Mouse (Mus musculus): ENCODE results near the gene Sema3c. TPM values are rescaled to one million over a fixed set of nuclear protein-coding genes. Genes with fewer than 3 reads are reported as not detected.
"Not testable (repeated sequence)": the region's sequence is repeated elsewhere in the genome, so short reads cannot be mapped to it uniquely, and the experiment has no call there.

The Sema3c gene
- 7.3 and 12.2 TPM in 2 replicates for total RNA-seq (2021)
- long read RNA-seq, full-length matches to known transcripts, result 5 of 7 reads
- long read RNA-seq, partial matches to known transcripts, result 2 of 7 reads
- long read RNA-seq, other reads (novel, unspliced or antisense), result 0 of 7 reads

DNA sequence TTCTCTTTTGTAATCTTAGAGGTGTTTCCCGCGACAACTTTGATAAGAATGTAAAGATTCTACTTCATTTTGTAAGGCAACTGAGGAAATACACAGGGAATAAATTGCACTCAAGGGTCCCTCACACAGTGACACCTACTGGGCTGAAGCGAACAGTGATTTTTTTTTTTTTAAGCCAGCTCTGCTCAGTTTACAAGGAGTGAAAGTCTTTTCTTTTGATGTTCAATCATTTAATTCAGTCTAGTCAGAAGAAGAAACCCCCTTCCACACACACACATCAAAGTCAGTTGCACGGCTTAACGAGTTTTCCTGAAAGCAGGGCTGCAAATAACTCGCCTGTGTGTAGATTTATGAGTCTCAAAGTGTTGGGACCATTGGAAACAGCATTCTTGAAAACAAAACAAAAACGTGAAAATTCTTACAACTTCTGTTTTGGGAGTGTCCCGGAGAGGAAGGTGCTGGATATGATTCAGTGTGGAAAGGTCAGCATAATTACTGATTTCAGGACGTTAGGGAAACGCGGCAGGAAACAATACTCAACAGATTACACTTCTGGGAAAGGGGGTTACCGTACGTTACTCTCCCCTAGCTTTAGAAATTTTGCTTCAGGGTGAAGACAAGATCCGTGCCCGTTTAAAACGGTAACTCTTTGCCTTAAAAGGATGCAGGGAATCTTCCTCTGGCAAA, at the start of gene Sema3c:
TSS of gene Sema3c (plus strand) at position 588 of the 687 bp plus-strand sequence.
- DNase-seq, result no peak

DNA sequence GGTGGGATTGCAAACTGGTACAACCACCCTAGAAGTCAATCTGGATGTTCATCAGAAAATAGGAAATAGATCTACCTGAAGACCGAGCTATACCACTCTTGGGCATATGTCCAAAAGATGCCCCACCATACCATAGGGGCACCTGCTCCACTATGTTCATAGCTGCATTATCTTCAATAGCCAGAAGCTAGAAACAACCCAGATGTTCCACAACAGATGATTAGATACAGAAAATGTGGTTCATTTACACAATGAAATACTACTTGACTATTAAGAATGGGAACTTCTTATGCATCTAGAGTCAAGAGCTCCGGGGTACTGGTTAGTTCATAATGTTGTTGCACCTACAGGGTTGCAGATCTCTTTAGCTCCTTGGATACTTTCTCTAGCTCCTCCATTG, 42.9 kb upstream of the Sema3c start:
- not testable (repeated sequence) for DNase-seq

DNA sequence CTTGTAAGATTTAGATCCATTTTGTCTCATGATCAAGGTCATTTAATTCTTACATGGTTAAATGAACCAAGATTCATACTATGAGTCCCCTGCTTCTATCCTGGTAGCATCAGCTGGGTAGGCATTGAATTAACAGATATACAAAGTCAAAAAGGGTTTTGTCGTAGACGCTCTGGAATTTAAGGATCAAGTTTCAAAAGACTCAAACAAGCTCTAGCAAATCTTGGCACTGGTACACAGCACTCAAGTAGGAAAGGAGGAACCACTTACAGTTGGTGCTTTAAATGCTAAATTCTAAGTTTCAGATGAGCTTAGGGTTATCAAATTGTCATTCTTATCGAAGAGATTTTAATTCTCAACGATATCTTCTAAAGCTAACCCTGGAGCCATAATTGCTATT, 30.9 kb upstream of the Sema3c start:
- no peak for DNase-seq

DNA sequence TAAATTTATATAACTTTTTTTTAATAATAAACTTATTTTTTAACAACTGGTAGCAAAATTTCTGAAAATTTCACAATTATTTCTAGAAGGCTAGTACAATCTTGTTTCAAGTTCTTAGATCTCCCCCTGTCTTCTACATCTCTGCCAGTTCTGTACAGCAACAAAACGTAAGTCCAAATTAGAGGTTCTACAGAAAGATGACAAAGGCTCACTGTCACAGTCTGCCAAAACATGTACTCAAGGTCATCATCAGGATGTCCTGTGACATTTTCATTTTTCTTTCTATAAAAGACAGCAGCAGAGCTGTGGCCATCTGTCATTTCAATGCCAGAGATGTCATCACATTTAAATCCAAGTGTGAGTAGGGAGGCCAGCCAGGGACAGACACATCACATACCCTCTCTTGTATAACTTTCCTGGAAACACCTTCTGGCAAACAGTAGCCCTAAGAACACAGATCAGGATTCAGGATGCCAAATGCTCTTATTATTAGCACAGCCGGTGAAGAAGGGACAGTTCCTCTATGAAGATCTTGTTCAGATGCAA, 29.1 kb upstream of the Sema3c start:
- DNase-seq, result no peak

DNA sequence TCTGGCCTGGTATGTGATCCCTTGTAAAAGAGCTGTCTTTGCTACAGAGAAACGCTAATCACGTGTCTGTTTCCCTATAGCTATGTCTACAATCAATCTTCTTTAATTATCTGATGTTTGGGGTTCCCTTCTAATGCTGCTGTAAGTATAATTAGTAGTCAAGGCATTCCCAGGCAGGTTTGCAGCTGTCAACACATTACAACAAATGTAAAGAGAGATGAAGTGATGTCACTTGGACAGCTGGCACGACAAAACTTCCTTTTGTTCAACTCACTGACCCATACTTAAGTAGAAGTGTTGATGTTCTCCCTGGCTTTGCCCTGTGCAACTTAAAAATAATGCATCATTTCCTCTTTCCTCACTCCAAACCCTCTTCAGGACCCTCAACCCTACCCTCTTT, 22.4 kb upstream of the Sema3c start:
- DNase-seq, result no peak

DNA sequence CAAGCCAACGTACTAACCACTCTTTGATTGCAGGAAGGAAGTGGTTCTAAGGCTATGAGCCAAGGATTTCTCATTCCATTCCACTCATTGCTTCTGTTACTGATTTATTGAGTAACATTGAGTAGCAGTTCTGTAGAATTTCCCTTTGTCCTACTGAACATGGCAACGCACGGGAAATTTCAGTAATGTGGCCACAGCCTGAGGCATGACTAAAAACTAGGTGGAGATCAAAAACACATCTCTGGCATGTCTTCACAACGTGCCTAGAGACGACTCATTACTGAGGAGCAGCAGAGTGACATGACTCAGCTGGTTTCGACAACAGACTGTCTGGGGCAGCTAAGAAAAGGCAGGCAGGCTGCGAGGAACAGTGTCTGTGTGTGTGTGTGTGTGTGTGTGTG, 18.0 kb upstream of the Sema3c start:
- DNase-seq, result peak; percentile 24

DNA sequence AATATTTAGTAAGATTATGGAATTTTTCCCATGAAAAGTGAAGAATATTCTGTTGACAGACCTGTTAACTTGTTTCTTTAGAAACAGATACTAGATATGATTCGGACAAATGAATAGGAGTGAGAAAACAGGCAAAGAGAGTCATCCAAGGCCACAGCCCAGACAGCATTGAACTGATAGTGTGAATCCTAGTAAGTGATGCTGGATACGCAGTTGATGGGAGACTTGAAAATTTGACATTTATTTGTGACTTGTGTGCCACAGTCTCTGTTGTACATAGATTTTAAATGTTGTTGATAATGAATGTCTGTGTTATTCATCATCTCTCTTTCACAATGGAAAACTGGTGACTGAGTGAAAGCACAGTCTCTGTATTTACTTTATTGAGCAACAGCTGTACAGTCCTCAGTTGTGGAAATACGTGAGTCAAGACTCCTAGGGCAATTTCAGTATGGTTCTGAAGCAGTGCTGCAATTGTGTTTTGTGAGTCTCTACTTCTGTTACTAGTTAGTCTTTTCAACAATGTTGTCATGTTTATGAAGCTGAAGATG, 17.3 kb upstream of the Sema3c start:
- DNase-seq, result no peak

DNA sequence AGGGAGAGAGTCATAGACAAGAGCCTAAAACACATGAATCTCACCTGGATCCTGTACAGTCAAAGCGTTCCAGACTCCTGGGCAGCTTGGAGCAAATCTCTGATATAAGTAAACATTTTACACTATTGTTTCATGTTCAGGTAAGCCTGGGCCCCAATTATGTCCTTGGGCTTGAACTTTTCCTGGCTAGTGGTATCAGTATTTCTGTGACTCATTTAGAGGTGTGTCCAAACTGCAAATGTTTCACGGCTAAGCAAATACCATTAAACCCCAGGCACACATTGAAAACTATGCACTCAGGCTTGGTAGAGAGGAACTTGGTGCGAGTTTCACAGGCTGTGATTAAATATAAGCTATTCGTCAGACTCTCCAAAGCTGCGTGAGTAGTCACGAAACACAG, 2.5 kb upstream of the Sema3c start:
- DNase-seq, result no peak

DNA sequence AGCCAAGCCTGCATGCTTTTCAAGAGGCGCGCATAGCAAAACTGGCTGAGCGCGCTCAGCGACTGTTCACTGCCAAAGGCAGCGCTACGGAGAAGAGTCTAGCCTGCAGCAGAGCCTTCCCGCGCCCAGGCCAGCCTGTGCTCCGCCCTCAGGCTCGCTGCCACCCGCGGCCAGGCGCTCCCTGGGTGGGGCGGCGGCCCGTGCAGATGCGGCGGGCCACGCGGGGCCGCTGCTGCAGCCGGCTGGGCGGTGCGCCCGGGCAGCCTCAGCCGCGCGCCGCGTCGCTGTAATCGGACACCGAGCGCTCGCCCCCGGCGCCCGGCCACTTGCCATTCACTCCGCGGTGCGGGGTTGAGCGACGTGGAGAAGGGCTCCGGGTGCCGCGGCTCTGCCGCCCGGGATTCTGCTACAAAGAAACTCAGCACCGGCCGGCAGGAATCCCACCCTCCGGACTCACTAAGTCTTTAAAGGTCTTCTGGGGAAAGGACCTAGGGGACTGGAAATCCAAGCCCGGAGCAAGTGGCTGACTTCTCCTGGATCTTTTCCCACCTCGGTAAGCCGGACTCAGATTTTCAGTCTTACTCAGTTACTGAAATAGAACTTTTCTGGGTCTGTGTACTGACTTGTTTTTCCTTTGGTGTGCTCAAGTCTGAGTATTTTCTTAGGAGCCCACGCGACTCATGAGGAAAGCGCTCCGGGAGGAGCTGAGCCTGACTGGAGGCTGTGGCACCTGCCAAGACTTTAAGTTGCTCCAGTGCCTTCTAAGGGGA, 517 bp downstream of the Sema3c start:
- peak; percentile 75 for DNase-seq

- DNase-seq, result no peak
Observed at GRCm38 (mm10) chr5:17575183-17575495, 1.1 kb downstream of the Sema3c start.

- peak; percentile 24 for DNase-seq
Observed at GRCm38 (mm10) chr5:17576069-17576468, 2.0 kb downstream of the Sema3c start.

DNA sequence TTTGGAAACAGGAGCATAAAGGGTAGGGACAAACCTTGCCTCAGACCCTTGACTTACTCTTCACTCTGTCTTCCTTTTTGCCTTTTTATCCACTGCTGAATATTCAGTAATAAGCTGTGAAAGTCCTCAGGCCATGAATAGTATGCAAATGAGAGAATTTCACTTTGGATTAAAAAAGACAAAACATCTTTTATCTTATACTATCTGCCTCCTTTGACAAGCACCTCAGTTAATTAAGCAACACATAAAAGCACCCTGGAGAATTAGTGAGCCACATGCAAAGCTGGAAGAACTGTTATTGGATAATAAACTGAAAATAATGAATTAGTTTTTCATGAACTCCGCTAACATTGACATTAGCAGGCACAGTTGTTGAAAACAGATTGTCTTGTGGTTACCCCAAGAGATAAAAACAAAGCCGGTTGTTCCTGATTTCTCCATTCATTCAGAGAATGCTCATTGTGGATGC, 8.0 kb downstream of the Sema3c start:
- DNase-seq, result no peak

- DNase-seq, result no peak
Observed at GRCm38 (mm10) chr5:17584299-17584945, 10.3 kb downstream of the Sema3c start.

DNA sequence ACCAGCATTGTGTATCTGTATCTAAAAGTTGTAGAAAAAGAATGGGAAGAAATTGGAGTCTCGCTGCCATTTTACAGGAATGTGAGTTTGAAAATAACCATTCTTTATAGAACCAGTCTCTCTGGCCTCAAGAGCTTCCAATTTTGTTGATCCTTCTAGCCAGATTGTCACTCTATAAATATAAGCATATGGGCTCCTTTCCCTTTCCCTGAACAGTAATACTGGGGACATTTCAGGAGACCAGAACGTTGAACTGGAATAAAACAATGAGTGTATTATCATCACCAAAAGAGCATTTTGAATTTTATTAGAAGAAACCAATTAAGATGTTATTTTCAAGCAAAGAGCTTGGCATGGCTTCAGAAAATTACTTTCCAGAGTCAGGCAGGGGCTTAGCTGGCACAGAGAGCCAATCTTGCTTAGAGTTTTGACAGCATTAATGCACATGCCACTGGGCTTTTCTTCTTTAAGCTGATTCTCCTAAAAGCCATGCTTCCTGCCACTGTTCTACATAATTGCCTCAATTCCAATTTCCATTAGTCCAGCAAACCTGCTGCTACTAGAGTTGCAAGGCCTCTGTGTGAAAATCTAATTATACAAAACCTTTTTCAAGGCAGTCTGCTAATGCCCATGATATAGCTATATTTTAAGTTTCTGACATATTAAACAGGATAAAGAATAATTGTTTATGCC, 12.6 kb downstream of the Sema3c start:
- DNase-seq, result no peak

DNA sequence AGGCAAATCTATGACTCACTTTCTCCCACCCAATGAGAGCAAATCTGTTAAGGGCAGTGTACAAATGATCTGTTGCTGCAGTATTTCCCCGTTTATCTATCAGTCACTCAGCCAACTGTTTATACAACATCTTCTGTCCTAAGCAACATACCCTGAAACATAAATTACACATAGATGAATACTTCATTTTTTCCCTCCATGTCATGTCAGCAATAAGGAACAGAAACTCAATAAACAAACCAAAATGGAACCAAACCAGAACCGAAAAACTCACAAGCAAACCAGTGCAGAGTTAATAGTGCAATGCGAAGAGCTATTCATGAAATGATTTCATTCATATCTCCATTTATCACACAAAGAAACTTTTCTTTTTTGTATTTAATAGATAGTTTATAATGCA, 17.8 kb downstream of the Sema3c start:
- no peak for DNase-seq

- DNase-seq, result no peak
Observed at GRCm38 (mm10) chr5:17601700-17602099, 27.6 kb downstream of the Sema3c start.

DNA sequence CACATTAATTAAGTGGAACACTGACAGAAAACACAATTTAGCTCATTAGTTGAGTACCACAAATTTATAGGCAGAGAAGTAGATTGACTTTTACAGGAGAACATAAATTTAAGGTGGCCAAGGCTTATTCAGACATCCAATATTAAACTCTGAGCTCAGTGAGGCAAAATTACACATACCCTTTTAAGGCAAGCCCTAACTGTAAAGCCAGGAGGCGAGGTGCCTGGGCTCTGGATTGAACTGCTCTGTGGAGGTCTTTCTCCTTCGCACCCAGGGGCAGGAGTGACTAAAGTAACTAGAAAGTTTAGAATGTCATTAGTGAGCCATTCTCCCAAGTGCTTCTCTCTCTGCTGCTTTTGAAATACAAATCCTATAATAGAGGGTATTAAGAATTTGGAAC, 46.5 kb downstream of the Sema3c start:
- DNase-seq, result no peak

- no peak for DNase-seq
Observed at GRCm38 (mm10) chr5:17622564-17622963, 48.5 kb downstream of the Sema3c start.

GRCm38 (mm10) chr5:17628606-17629005, 54.5 kb downstream of the Sema3c start:
- DNase-seq, result no peak

DNA sequence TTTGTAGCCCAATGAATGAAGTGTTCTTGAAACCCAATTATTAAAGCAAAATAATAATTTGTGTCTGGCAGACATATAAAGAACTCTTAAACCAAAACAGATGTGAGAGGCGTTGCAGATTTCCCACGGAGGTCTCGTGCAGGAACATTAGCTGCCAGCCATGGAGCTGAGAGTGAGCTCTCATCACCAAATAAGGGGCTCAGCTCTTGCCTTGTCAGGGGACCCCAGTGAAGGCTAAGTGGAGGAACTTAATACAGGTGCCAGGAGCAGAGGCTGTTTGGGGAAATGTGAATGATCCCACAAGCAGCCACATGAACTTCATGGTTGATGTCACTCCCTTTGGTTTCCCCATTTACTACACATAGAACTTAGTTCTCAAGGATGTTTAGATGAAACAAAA, 55.5 kb downstream of the Sema3c start:
- no peak for DNase-seq

- no peak for DNase-seq
Observed at GRCm38 (mm10) chr5:17639519-17639918, 65.4 kb downstream of the Sema3c start.

GRCm38 (mm10) chr5:17647643-17648226, 73.7 kb downstream of the Sema3c start:
- DNase-seq, result no peak

Measured in adrenal gland, postnatal 25 days (tissue).